Mouse (Mus musculus) adrenal gland, adult 10 weeks (tissue): ENCODE data around the gene Hist1h1t. TPM values are rescaled to one million over a fixed set of nuclear protein-coding genes. Genes with fewer than 3 reads are reported as not detected.

Source experiments
- polyA plus RNA-seq: library from polyadenylated mRNA; stranded (reverse); fragments of 350-450 nt; fragmentation: Illumina TruSeq; extraction: RNeasy Lipid Tissue Mini Kit (QIAGEN cat#74804); gene quantifications from one replicate; pipeline ENCODE4 v1.2.3, GENCODE M21; 2014; ENCODE audit warnings: low read depth, low replicate concordance

Hist1h1t gene
- not detected for polyA plus RNA-seq

GRCm38 (mm10) chr13:23695514-23695913, at the start of gene Hist1h1t:
TSS of gene Hist1h1t (plus strand) at chr13:23695814.

DNA sequence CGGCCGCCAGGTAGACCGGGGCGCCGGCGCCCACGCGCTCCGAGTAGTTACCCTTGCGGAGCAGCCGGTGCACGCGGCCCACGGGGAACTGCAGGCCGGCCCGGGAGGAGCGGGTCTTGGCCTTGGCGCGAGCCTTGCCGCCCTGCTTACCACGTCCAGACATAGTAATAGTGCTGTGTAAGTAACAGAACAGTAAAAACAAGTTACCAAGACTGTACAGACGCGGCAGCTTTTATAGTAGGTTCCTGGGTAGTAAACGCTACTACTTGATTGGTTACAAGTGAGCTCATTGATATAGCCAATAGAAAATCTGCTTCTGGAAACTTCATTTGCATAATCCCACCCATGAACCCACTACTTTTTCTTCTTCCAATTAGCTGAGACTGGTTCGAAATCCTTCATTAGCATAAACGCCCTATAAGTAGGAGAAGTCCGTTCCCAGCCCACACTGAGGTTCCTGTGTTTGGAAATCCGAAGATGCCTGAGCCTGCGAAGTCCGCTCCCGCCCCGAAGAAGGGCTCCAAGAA, 11.8 kb upstream of the Hist1h1t start, which contains the start of the genes Hist1h2ac and Hist1h2bc:
Gene Hist1h2ac, minus strand, starts transcription at position 194 of the 527 bp plus-strand sequence.
Gene Hist1h2bc, plus strand, starts transcription at position 445 of the 527 bp plus-strand sequence.

DNA sequence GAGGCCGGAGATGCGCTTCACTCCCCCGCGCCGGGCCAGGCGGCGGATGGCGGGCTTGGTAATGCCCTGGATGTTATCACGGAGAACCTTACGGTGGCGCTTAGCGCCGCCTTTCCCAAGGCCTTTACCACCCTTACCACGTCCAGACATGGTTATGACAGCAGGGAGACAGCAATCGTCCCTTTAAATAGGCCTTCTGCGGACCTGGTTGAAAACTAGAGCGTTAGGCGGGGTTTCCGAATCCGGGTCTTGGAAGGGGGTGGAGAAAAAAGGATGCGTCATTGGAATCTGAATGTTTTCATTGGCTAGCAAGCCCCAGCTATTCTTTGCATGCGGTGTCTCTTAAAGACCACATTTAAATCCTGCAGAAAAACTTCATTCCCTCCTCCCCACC, 2.7 kb downstream of the Hist1h1t start, which contains the start of gene Hist1h4c:
Gene Hist1h4c, minus strand, starts transcription at position 155 of the 394 bp plus-strand sequence.

DNA sequence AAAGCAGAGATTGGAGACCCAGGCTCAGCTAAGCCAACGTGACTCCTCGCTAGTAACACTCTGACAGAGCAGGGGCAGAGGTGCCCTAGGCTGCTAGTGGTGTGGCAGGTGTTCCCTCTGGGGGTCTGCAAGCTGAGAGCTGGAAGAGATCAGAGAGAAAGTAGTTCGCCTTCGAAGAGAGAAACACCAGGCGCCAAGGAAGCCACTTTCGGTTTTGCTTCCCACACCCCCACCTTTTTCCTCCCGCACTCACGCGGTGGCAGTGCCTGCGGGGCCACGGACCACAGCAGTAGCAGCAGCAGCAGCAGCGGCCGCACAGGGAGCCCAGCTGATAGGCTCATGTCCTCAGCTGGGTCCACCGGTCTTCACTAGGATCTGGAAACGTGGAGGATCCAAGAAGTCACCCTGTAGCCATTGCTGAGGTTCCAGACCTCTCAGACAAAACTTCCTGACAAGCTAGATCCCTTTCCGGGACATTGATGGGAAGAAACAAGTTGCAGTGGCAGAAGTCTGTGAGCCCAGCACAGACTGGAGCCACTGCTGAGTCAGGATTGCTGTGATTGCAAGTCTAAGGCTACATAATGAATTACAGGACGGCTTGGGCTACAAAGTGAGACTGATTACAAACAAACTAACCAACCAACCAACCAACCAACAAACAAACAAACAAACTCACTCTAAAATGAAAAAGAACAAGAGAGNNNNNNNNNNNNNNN, 14.9 kb downstream of the Hist1h1t start, which contains the start of gene Hfe:
Gene Hfe, minus strand, starts transcription at position 481 of the 716 bp plus-strand sequence.

DNA sequence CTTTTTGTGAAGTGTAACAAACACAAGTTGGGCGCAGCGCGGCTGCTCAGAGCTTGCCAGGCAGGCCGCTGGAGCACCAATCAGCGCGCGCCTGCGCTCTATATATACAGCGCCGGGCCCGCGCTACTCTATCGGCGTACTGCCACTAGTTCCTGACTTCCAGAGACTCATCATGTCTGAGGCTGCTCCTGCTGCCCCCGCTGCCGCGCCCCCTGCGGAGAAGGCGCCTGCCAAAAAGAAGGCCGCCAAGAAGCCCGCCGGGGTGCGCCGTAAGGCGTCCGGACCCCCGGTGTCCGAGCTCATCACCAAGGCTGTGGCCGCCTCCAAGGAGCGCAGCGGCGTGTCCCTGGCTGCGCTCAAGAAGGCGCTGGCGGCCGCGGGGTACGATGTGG, 43.1 kb downstream of the Hist1h1t start, which contains the start of gene Hist1h1c:
Gene Hist1h1c, plus strand, starts transcription at position 132 of the 392 bp plus-strand sequence.

DNA sequence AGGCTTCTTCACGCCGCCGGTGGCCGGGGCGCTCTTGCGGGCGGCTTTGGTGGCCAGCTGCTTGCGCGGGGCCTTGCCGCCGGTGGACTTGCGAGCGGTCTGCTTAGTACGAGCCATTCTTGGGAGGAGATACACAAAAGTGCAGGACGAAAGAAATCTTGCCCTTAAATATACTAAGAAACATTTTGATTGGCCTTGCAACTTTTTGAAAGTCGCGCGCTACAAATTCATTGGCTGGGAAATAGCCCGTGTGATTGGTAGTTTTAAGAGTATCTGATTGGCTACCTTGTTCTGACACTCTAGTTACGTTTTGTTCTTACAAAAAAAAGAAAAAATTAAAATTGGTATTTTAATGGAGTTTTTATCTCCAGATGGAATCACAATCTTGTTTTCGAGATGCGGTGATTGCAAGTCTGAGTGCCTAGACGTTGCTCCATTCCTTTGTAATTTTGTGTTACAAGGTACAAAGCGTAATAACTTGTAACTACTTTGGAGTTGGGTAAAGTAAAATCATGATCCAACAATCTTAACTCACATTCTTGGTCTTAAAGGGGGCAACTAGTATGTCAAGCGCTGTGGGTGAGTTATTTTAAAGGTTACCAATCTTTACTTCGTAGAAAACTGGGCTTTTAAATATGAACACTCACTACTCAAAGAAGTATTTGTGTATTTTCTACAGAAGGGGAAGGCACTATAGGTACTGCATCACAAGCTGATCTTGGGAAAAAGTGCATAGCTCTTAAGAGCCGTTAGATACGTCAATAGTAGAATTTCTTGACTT, 50.0 kb downstream of the Hist1h1t start, which contains the start of gene Hist1h3c:
Gene Hist1h3c, minus strand, starts transcription at position 222 of the 781 bp plus-strand sequence.

Other genes with a start within 250 kb of the Hist1h1t start
- gene Btn1a1, start 229.9 kb upstream of the Hist1h1t start, polyA plus RNA-seq: not detected
- gene Btn2a2, start 207.0 kb upstream of the Hist1h1t start, polyA plus RNA-seq: not detected
- gene Hist1h4h, start 164.8 kb upstream of the Hist1h1t start, polyA plus RNA-seq: not detected
- gene Hist1h2af, start 161.9 kb upstream of the Hist1h1t start, polyA plus RNA-seq: not detected
- gene Hist1h3g, start 160.4 kb upstream of the Hist1h1t start, polyA plus RNA-seq: not detected
- 2.7 TPM for gene Hist1h2bh, start 152.4 kb upstream of the Hist1h1t start, polyA plus RNA-seq
- gene Hist1h3f, start 151.8 kb upstream of the Hist1h1t start, polyA plus RNA-seq: not detected
- not detected for gene Hist1h4f, start 144.2 kb upstream of the Hist1h1t start, polyA plus RNA-seq
- 0.70 TPM for gene Hist1h1d, start 142.6 kb upstream of the Hist1h1t start, polyA plus RNA-seq
- gene Hist1h3e, start 133.4 kb upstream of the Hist1h1t start, polyA plus RNA-seq: not detected
- not detected for gene Hist1h2ae, start 124.6 kb upstream of the Hist1h1t start, polyA plus RNA-seq
- gene Hist1h2bg, start 124.4 kb upstream of the Hist1h1t start, polyA plus RNA-seq: 2.4 TPM
- gene Hist1h2bf, start 121.6 kb upstream of the Hist1h1t start, polyA plus RNA-seq: not detected
- gene Hist1h2ad, start 121.4 kb upstream of the Hist1h1t start, polyA plus RNA-seq: not detected
- 2.2 TPM for gene Hist1h3d, start 120.1 kb upstream of the Hist1h1t start, polyA plus RNA-seq
- 0.76 TPM for gene Hist1h4d, start 114.2 kb upstream of the Hist1h1t start, polyA plus RNA-seq
- 15.6 TPM for gene Hist1h2be, start 74.7 kb upstream of the Hist1h1t start, polyA plus RNA-seq
- 1.3 TPM for gene Hist1h1e, start 73.3 kb upstream of the Hist1h1t start, polyA plus RNA-seq
- gene Hist1h2ac, start 11.9 kb upstream of the Hist1h1t start, polyA plus RNA-seq: 1.7 TPM
- 322 TPM for gene Hist1h2bc, start 11.6 kb upstream of the Hist1h1t start, polyA plus RNA-seq
- not detected for gene Hist1h4c, start 2.6 kb downstream of the Hist1h1t start, polyA plus RNA-seq
- gene Hfe, start 15.0 kb downstream of the Hist1h1t start, polyA plus RNA-seq: 85.7 TPM
- gene Hist1h1c, start 43.0 kb downstream of the Hist1h1t start, polyA plus RNA-seq: 40.8 TPM
- not detected for gene Hist1h3c, start 49.8 kb downstream of the Hist1h1t start, polyA plus RNA-seq
- gene Hist1h2bb, start 50.9 kb downstream of the Hist1h1t start, polyA plus RNA-seq: not detected
- gene Hist1h2ab, start 55.3 kb downstream of the Hist1h1t start, polyA plus RNA-seq: not detected
- not detected for gene Hist1h3b, start 56.5 kb downstream of the Hist1h1t start, polyA plus RNA-seq
- not detected for gene Hist1h4b, start 61.2 kb downstream of the Hist1h1t start, polyA plus RNA-seq
- gene Hist1h4a, start 65.4 kb downstream of the Hist1h1t start, polyA plus RNA-seq: not detected
- not detected for gene Hist1h3a, start 66.6 kb downstream of the Hist1h1t start, polyA plus RNA-seq
- not detected for gene Hist1h1a, start 67.9 kb downstream of the Hist1h1t start, polyA plus RNA-seq
- 0.99 TPM for gene Trim38, start 74.1 kb downstream of the Hist1h1t start, polyA plus RNA-seq
- gene Slc17a2, start 111.2 kb downstream of the Hist1h1t start, polyA plus RNA-seq: not detected
- gene Slc17a3, start 143.6 kb downstream of the Hist1h1t start, polyA plus RNA-seq: 0.64 TPM
- not detected for gene Slc17a1, start 171.9 kb downstream of the Hist1h1t start, polyA plus RNA-seq
- gene Slc17a4, start 219.2 kb downstream of the Hist1h1t start, polyA plus RNA-seq: 0.35 TPM
- not detected for gene Hist1h2ba, start 238.3 kb downstream of the Hist1h1t start, polyA plus RNA-seq
- not detected for gene Hist1h2aa, start 238.6 kb downstream of the Hist1h1t start, polyA plus RNA-seq